Mouse (Mus musculus) hindbrain, embryonic 11.5 days (tissue): ENCODE results near the gene Dennd2a. TPM values are rescaled to one million over a fixed set of nuclear protein-coding genes. Genes with fewer than 3 reads are reported as not detected.

Experiments used
- ATAC-seq: fragments of 200-750 bp; cut with Nextera tagmentation; 2 replicates; pipeline ENCODE4 v1.8.0; 2017; ENCODE audit warnings: mild to moderate bottlenecking, moderate TSS enrichment, moderate library complexity; ENCODE audit not compliant: low FRiP score
- DNase-seq: peaks from one replicate; pipeline ENCODE4 v3.0.0-alpha.2; 2015; ENCODE audit warnings: low spot score
- H3K27ac ChIP-seq: fragments of 300-500 bp; sonication (generic); 2 replicates; pipeline ENCODE4 v1.5.1; 2014; ENCODE audit warnings: mild to moderate bottlenecking, low read depth, low read length
- H3K27me3 ChIP-seq: fragments of 300-500 bp; sonication (generic); 2 replicates; pipeline ENCODE4 v1.6.1; 2014; ENCODE audit warnings: mild to moderate bottlenecking, low read length, moderate library complexity, mixed read lengths; ENCODE audit not compliant: control insufficient read depth, insufficient read depth
- H3K36me3 ChIP-seq: fragments of 300-500 bp; sonication (generic); 2 replicates; pipeline ENCODE4 v1.6.1; 2014; ENCODE audit warnings: mild to moderate bottlenecking, low read length, moderate library complexity, mixed read lengths; ENCODE audit not compliant: control insufficient read depth, insufficient read depth
- H3K4me1 ChIP-seq: fragments of 300-500 bp; sonication (generic); replicated peaks from 2 replicates; pipeline ENCODE4 v1.6.1; 2014; ENCODE audit warnings: low read length, mixed read lengths; ENCODE audit not compliant: control insufficient read depth, insufficient read depth
- H3K4me2 ChIP-seq: fragments of 300-500 bp; sonication (generic); replicated peaks from 2 replicates; pipeline ENCODE4 v1.6.1; 2014; ENCODE audit warnings: mild to moderate bottlenecking, low read depth, low read length
- H3K4me3 ChIP-seq: fragments of 300-500 bp; sonication (generic); 2 replicates; pipeline ENCODE4 v1.5.1; 2014; ENCODE audit warnings: low read depth, low read length
- H3K9ac ChIP-seq: fragments of 300-500 bp; sonication (generic); 2 replicates; pipeline ENCODE4 v1.6.1; 2014; ENCODE audit warnings: low read depth, low read length
- H3K9me3 ChIP-seq: fragments of 300-500 bp; sonication (generic); 2 replicates; pipeline ENCODE4 v1.6.1; 2016; ENCODE audit warnings: low read length; ENCODE audit not compliant: control insufficient read depth
- WGBS: fragments of 180-500 bp; shearing (Covaris S2); extraction: QIAGEN DNeasy Blood & Tissue Kit; methylation state at CpG from one replicate; pipeline ENCODE4 v1.1.7; 2014; 5-methylcytosine and 5-hydroxymethylcytosine counted together
- polyA plus RNA-seq: library from polyadenylated mRNA; unstranded; fragments of >200 nt; fragmentation: Nextera tagmentation; extraction: Ambion mirVana; gene quantifications from 2 replicates; pipeline ENCODE4 v1.2.1, GENCODE M21; 2014

Dennd2a gene
- polyA plus RNA-seq, 1 experiment from 2014 or later, result 38.8 TPM

GRCm38 (mm10) chr6:39429007-39429788 is 128.5 kb downstream of the Dennd2a start:
- H3K4me1 ChIP-seq, result no peaks in the 10 kb centered on the region
- H3K27ac ChIP-seq, result no peak overlapping the region
- WGBS, result 90% methylated on average over 6 of the region's 6 CpGs
- H3K9ac ChIP-seq, result no peak overlapping the region
- no peak overlapping the region for H3K4me3 ChIP-seq
- H3K27me3 ChIP-seq, result no peaks in the 10 kb centered on the region
- no peaks in the 10 kb centered on the region for H3K36me3 ChIP-seq
- DNase-seq (no peak), ATAC-seq (no peak)
- H3K9me3 ChIP-seq, result no peaks in the 10 kb centered on the region
- no peak overlapping the region for H3K4me2 ChIP-seq

DNA sequence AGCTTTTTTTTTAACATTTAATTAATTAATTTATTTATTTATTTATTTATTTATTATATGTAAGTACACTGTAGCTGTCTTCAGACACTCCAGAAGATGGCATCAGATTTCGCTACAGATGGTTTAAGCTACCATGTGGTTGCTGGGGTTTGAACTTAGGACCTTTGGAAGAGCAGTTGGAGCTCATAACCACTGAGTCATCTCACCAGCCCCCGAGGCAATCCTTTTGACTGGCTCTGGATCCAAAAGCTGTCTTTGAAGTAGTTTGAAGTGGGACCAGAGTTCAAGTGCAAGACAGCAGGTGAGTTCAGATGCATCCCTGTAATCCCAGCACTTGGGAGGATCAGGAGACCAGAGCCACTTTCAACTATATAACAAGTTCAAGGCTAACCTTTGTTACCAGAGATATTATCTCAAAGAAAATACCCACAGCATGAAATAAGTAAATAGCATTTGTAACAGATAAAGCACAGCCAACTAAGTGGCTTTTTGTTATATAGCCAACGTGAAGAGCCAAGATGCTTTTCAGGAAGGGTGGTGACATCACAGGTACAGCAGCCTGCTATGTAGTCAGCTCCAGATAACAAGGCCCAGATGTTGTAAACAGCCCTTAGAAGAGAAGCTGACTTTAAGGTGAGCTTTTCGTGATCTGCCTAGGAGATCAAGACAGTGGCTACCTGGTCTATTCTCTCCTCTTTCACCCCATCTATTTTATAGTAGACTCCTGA is 130.2 kb downstream of the Dennd2a start:
- no peaks in the 10 kb centered on the region for H3K9me3 ChIP-seq
- no peak overlapping the region for H3K4me2 ChIP-seq
- 88% methylated on average over 4 of the region's 4 CpGs for WGBS
- no peak overlapping the region for H3K4me3 ChIP-seq
- ATAC-seq (no peak), DNase-seq (no peak)
- no peak overlapping the region for H3K27ac ChIP-seq
- H3K36me3 ChIP-seq, result no peaks in the 10 kb centered on the region
- H3K27me3 ChIP-seq, result no peaks in the 10 kb centered on the region
- no peak overlapping the region for H3K9ac ChIP-seq
- H3K4me1 ChIP-seq, result no peaks in the 10 kb centered on the region

GRCm38 (mm10) chr6:39426725-39427124 is 130.9 kb downstream of the Dennd2a start:
- no peak overlapping the region for H3K4me2 ChIP-seq
- H3K27ac ChIP-seq, result no peak overlapping the region
- no peak overlapping the region for H3K9ac ChIP-seq
- DNase-seq (no peak), ATAC-seq (no peak)
- H3K36me3 ChIP-seq, result no peaks in the 10 kb centered on the region
- WGBS, result 87% methylated on average over 4 of the region's 4 CpGs
- H3K27me3 ChIP-seq, result no peaks in the 10 kb centered on the region
- H3K4me3 ChIP-seq, result no peak overlapping the region
- H3K9me3 ChIP-seq, result no peaks in the 10 kb centered on the region
- no peaks in the 10 kb centered on the region for H3K4me1 ChIP-seq

- H3K27me3 ChIP-seq, result no peaks in the 10 kb centered on the region
- no peak overlapping the region for H3K4me2 ChIP-seq
- H3K9me3 ChIP-seq, result no peaks in the 10 kb centered on the region
- 76% methylated on average over 2 of the region's 2 CpGs for WGBS
- ATAC-seq (no peak), DNase-seq (no peak)
- H3K4me3 ChIP-seq, result no peak overlapping the region
- no peak overlapping the region for H3K27ac ChIP-seq
- H3K4me1 ChIP-seq, result no peaks in the 10 kb centered on the region
- no peaks in the 10 kb centered on the region for H3K36me3 ChIP-seq
- H3K9ac ChIP-seq, result no peak overlapping the region
Measured at GRCm38 (mm10) chr6:39425181-39425580, 132.5 kb downstream of the Dennd2a start.

DNA sequence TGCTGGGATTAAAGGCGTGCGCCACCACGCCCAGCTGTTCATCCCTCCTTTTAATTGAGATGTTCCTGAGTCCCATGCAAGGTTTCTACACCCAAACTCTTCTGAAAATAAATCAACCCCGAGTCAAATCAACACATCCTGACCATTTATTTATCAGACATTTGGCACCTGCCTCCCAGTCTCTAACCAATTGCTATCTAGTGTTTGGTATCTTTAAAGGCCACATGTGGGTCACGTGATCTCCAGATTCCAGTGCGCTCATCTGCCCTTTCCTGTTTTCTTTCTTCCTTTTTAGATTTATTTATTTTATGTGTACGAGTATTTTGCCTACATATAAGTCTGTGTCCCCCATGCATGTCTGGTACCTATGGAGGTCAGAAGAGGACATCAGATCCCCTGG is 134.0 kb downstream of the Dennd2a start:
- ATAC-seq (no peak), DNase-seq (no peak)
- Histone ChIP-seq H3K36me3 (no peaks in the 10 kb centered on the region), H3K9ac (no peak overlapping the region), H3K9me3 (no peaks in the 10 kb centered on the region), H3K27me3 (no peaks in the 10 kb centered on the region), H3K4me2 (no peak overlapping the region), H3K4me3 (no peak overlapping the region), H3K4me1 (no peaks in the 10 kb centered on the region), H3K27ac (no peak overlapping the region)
- WGBS, result 86% methylated on average over 7 of the region's 7 CpGs

DNA sequence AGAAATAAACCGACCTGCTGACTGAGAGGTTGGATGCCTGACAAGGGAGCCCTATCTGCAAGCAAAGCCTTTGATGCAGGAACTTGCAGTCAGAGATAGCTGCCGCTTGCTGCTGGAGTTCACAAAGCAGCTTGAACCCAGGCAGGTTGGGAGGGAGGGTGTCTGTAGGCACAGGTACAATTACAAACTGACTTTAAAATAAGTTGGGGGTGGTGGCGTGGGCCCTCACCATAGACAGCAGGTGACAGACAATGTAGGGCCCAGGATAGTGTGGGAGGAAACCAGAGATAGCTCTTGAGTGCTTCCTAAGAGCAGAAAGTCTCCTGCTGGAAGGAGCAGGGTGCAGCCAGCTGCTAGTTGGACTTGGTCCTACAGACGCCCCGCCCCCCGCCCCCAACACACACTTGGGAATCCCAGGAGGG is 134.5 kb downstream of the Dennd2a start:
- H3K36me3 ChIP-seq, result no peaks in the 10 kb centered on the region
- ATAC-seq (no peak), DNase-seq (no peak)
- 0 out of 2 replicates have a peak, but pooled peaks cover 2% of the 10 kb centered on the region for H3K4me1 ChIP-seq
- H3K4me2 ChIP-seq, result no peak overlapping the region
- 75% methylated on average over 6 of the region's 6 CpGs for WGBS
- H3K9ac ChIP-seq, result no peak overlapping the region
- H3K4me3 ChIP-seq, result no peak overlapping the region
- no peak overlapping the region for H3K27ac ChIP-seq
- H3K27me3 ChIP-seq, result no peaks in the 10 kb centered on the region
- no peaks in the 10 kb centered on the region for H3K9me3 ChIP-seq

GRCm38 (mm10) chr6:39420867-39421266 is 136.8 kb downstream of the Dennd2a start:
- Histone ChIP-seq H3K4me1 (0 out of 2 replicates have a peak, but pooled peaks cover 2% of the 10 kb centered on the region), H3K36me3 (no peaks in the 10 kb centered on the region), H3K9me3 (no peaks in the 10 kb centered on the region), H3K27me3 (no peaks in the 10 kb centered on the region), H3K27ac (no peak overlapping the region), H3K9ac (no peak overlapping the region), H3K4me2 (peak overlapping the region; percentile 54; the same call in 1 of the 2 replicates), H3K4me3 (no peak overlapping the region)
- 40% methylated on average over 4 of the region's 4 CpGs for WGBS
- DNase-seq (no peak), ATAC-seq (no peak)

DNA sequence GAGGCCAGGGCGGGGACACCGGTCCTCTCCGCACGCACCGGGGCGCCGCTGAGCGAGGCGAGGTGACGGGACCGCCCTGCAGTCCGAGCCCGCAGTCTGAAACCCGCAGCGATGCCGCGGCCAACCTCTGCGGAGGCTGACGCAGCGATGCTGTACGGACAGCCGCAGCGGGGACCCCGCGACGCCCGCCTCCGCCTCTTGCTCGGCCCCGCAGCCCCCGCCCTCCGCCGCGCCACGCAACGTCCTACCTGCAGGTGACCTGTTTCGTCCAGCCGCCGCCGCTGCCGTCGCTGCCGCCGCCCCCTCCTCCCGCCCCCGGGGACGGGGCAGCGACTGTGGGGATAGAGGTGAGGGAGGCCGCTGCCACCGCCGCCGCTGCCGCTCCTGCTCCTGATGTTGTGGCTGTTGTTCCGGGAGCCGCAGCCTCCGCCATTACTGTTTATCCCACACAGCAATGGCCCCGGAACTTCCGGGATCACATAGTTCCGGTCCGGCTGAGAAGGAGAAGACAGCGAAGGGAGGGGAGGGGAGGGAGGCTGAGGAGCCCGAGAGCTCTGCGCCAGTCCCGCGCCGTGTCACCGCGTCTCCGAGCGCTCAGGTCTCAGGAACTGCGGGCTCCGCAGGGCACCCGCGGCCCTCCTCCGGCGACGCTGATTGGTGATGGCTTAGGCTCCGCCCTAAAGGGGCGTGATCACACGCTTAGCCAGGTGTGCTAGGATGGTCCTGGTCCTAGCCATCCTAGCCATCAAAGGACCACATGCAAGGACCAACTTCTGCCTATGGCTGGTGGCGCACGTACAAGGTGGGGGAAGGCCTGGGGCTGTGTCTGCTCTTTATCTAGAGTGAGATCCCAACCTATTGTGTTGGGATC is 137.6 kb downstream of the Dennd2a start, which contains the start of gene Mkrn1:
TSS of gene Mkrn1 (minus strand) at position 612 of the 871 bp plus-strand sequence.
- DNase-seq (peak; percentile 86), ATAC-seq (peak; percentile 95)
- Histone ChIP-seq H3K27me3 (no peaks in the 10 kb centered on the region), H3K27ac (peak within 1 kb of the TSS; percentile 90), H3K4me1 (0 out of 2 replicates have a peak, but pooled peaks cover 2% of the 10 kb centered on the region), H3K4me3 (peak within 1 kb of the TSS; percentile 96), H3K4me2 (peak within 1 kb of the TSS; percentile 54), H3K9me3 (no peaks in the 10 kb centered on the region), H3K36me3 (no peaks in the 10 kb centered on the region), H3K9ac (peak within 1 kb of the TSS; percentile 93)
- WGBS, result under 1% methylated on average over 63 of the region's 82 CpGs
